Mouse (Mus musculus) lung, adult 2 months (tissue): Measurements from ENCODE around the gene Pipox. TPM values are rescaled to one million over a fixed set of nuclear protein-coding genes. Genes with fewer than 3 reads are reported as not detected.

Experiments
- DNase-seq: peaks from one replicate; pipeline ENCODE4 v3.0.0; 2022
- H3K4me1 ChIP-seq: fragments of 200-500 bp; 2 replicates; pipeline ENCODE4 v1.6.1; 2011; ENCODE audit warnings: low read length; ENCODE audit not compliant: control insufficient read depth, insufficient read depth
- H3K4me3 ChIP-seq: fragments of 200-500 bp; replicated peaks from 2 replicates; pipeline ENCODE3; 2011; ENCODE audit warnings: low read depth, mild to moderate bottlenecking, control low read depth, low read length; ENCODE audit errors: extremely low read depth
- CTCF ChIP-seq: fragments of 200-500 bp; IDR thresholded peaks from 2 replicates; pipeline ENCODE4 v1.5.1; 2011; ENCODE audit warnings: mild to moderate bottlenecking, low read length, control low read depth; ENCODE audit not compliant: insufficient read depth
- POLR2A ChIP-seq: fragments of 200-500 bp; IDR thresholded peaks from 2 replicates; pipeline ENCODE4 v1.6.1; 2011; ENCODE audit warnings: low read depth, mild to moderate bottlenecking, control low read depth, low read length, borderline replicate concordance; ENCODE audit errors: extremely low read depth
- WGBS: fragments of 180-500 bp; shearing (Covaris S2); methylation state at CpG from one replicate; pipeline ENCODE4 v1.1.7; 2018; 5-methylcytosine and 5-hydroxymethylcytosine counted together
- polyA plus RNA-seq: library from polyadenylated mRNA; depleted of rRNA; stranded (reverse); fragments of >200 nt; gene quantifications from 2 replicates; pipeline ENCODE4 v1.2.3, GENCODE M21; 2012

Pipox gene
- polyA plus RNA-seq, 1 experiment = 1.3 TPM

GRCm38 (mm10) chr11:77850401-77851244 lies 43.3 kb downstream of the Pipox start:
- DNase-seq = no peak
- no peak overlapping the region for H3K4me3 ChIP-seq

DNA sequence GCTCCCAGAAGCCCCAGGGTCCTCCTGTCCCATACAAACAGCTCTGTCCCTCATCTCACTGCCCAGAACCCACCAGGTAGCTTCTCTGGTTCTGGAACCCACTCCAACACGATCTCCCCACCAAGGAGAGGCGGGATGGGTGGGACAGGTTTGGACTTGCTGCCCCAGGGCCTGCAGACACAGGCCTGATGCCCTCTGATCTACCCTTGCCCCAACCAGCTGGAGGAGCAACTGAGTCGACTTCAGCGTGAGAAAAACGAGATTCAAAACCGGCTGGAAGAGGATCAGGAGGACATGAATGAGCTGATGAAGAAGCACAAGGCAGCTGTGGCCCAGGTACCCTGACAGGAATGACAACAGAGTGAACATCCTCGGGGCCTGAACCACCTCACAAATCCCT lies 44.7 kb downstream of the Pipox start:
- H3K4me1 ChIP-seq = no peaks in the 10 kb centered on the region
- WGBS = 76% methylated on average over 7 of the region's 7 CpGs
- H3K4me3 ChIP-seq = no peak overlapping the region
- no peak for DNase-seq
- TF ChIP-seq POLR2A (no peak), CTCF (no peak)

More at GRCm38 (mm10) chr11:77850401-77851244, 43.3 kb downstream of the Pipox start:
- no peak for TF ChIP-seq POLR2A
- 68% methylated on average over 24 of the region's 24 CpGs for WGBS
- no peaks in the 10 kb centered on the region for H3K4me1 ChIP-seq

- no peaks in the 10 kb centered on the region for H3K4me1 ChIP-seq
- DNase-seq = no peak
- TF ChIP-seq CTCF = no peak
- TF ChIP-seq POLR2A = no peak
- WGBS = 70% methylated on average over 5 of the region's 5 CpGs
- no peak overlapping the region for H3K4me3 ChIP-seq
These were observed 45.8 kb downstream of the Pipox start for GRCm38 (mm10) chr11:77848131-77848530.

- TF ChIP-seq CTCF = no peak
- no peak for TF ChIP-seq POLR2A
- Histone ChIP-seq H3K4me3 (no peak overlapping the region), H3K4me1 (no peaks in the 10 kb centered on the region)
- no peak for DNase-seq
- 65% methylated on average over 9 of the region's 9 CpGs for WGBS
These were observed 46.2 kb downstream of the Pipox start for GRCm38 (mm10) chr11:77847599-77848128.

- no peaks in the 10 kb centered on the region for H3K4me1 ChIP-seq
- WGBS = 79% methylated on average over 4 of the region's 4 CpGs
These were observed 50.0 kb downstream of the Pipox start for GRCm38 (mm10) chr11:77843906-77844200.

GRCm38 (mm10) chr11:77843068-77843905 lies 50.6 kb downstream of the Pipox start:
- TF ChIP-seq CTCF (no peak), POLR2A (no peak)
- DNase-seq = no peak
- 87% methylated on average over 21 of the region's 21 CpGs for WGBS
- H3K4me3 ChIP-seq = no peak overlapping the region
- H3K4me1 ChIP-seq = no peaks in the 10 kb centered on the region

More at GRCm38 (mm10) chr11:77843906-77844200, 50.0 kb downstream of the Pipox start:
- no peak for DNase-seq
- TF ChIP-seq CTCF (no peak), POLR2A (no peak)
- H3K4me3 ChIP-seq = no peak overlapping the region

GRCm38 (mm10) chr11:77840523-77841245 lies 53.2 kb downstream of the Pipox start:
- WGBS = 85% methylated on average over 16 of the region's 16 CpGs
- TF ChIP-seq POLR2A = no peak
- TF ChIP-seq CTCF = no peak
- no peak overlapping the region for H3K4me3 ChIP-seq
- H3K4me1 ChIP-seq = no peaks in the 10 kb centered on the region
- no peak for DNase-seq

- no peaks in the 10 kb centered on the region for H3K4me1 ChIP-seq
- WGBS = 87% methylated on average over 5 of the region's 5 CpGs
- no peak overlapping the region for H3K4me3 ChIP-seq
- no peak for DNase-seq
- no peak for TF ChIP-seq CTCF
- no peak for TF ChIP-seq POLR2A
These were observed 56.0 kb downstream of the Pipox start for GRCm38 (mm10) chr11:77837856-77838255.

DNA sequence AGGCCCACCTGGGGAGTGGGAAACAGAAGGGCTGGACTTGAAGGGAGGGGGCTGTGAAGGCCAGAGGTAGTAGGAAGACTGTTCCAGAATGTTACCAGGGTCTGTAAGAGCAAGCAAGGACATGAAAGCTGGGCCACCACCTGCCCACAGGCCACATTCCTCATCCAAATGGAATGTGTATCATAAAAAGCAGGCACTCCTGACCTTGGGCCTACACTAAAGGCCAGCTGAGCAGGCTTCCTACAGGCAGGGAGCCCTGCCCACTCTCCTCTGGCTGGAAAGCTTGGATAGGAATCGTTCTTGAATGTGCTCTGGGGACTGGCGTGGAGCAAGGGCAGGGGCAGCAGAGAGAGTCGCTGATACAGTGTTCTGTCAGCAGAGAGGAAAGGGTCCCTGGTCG lies 57.1 kb downstream of the Pipox start:
- no peak for DNase-seq
- TF ChIP-seq POLR2A (no peak), CTCF (no peak)
- WGBS = 67% methylated on average over 4 of the region's 4 CpGs
- Histone ChIP-seq H3K4me3 (no peak overlapping the region), H3K4me1 (no peaks in the 10 kb centered on the region)
